Mouse (Mus musculus) testis, adult 2 months (tissue): ENCODE measurements around the gene Spata31d1b.

Experiments used
- CTCF ChIP-seq: fragments of 200-500 bp; IDR thresholded peaks from 2 replicates; pipeline ENCODE4 v1.5.1; 2012; ENCODE audit warnings: low read depth, mild to moderate bottlenecking, inconsistent platforms, low read length, moderate library complexity; ENCODE audit not compliant: control insufficient read depth, insufficient read depth, insufficient replicate concordance
- POLR2A ChIP-seq: fragments of 200-500 bp; IDR thresholded peaks from 2 replicates; pipeline ENCODE4 v1.6.1; 2012; ENCODE audit warnings: low read depth, mild to moderate bottlenecking, inconsistent platforms, low read length, moderate library complexity; ENCODE audit not compliant: control insufficient read depth

GRCm38 (mm10) chr13:59713710-59714109 is 1.6 kb downstream of the Spata31d1b start:
- TF ChIP-seq POLR2A (no peak), CTCF (no peak)
